Mouse (Mus musculus) limb, embryonic 12.5 days (tissue): ENCODE measurements around the gene Cnfn. TPM values are rescaled to one million over a fixed set of nuclear protein-coding genes. Genes with fewer than 3 reads are reported as not detected.

Source experiments
- ATAC-seq: fragments of 200-750 bp; cut with Nextera tagmentation; 2 replicates; pipeline ENCODE4 v1.8.0; 2017; ENCODE audit warnings: low read depth, moderate TSS enrichment; ENCODE audit not compliant: insufficient number of reproducible peaks, insufficient read depth, low FRiP score, low TSS enrichment
- H3K27ac ChIP-seq: fragments of 300-500 bp; sonication (generic); 2 replicates; pipeline ENCODE4 v1.5.1; 2016; ENCODE audit warnings: mild to moderate bottlenecking, moderate library complexity
- H3K27me3 ChIP-seq: fragments of 300-500 bp; sonication (generic); 2 replicates; pipeline ENCODE4 v1.6.1; 2016; ENCODE audit warnings: mild to moderate bottlenecking, moderate library complexity
- H3K36me3 ChIP-seq: fragments of 300-500 bp; sonication (generic); 2 replicates; pipeline ENCODE4 v1.6.1; 2016; ENCODE audit warnings: mild to moderate bottlenecking, moderate library complexity
- H3K4me1 ChIP-seq: fragments of 300-500 bp; sonication (generic); replicated peaks from 2 replicates; pipeline ENCODE4 v1.6.1; 2016
- H3K4me2 ChIP-seq: fragments of 300-500 bp; sonication (generic); 2 replicates; pipeline ENCODE4 v1.6.1; 2016; ENCODE audit warnings: mild to moderate bottlenecking, moderate library complexity
- H3K4me3 ChIP-seq: fragments of 300-500 bp; sonication (generic); replicated peaks from 2 replicates; pipeline ENCODE4 v1.5.1; 2016; ENCODE audit warnings: mild to moderate bottlenecking
- H3K9ac ChIP-seq: fragments of 300-500 bp; sonication (generic); replicated peaks from 2 replicates; pipeline ENCODE4 v1.6.1; 2016; ENCODE audit warnings: mild to moderate bottlenecking, moderate library complexity
- H3K9me3 ChIP-seq: fragments of 300-500 bp; sonication (generic); 2 replicates; pipeline ENCODE4 v1.6.1; 2016; ENCODE audit warnings: mild to moderate bottlenecking, moderate library complexity
- WGBS: fragments of 180-500 bp; shearing (Covaris S2); methylation state at CpG from one replicate; pipeline ENCODE4 v1.1.7; 2016; 5-methylcytosine and 5-hydroxymethylcytosine counted together
- polyA plus RNA-seq: library from polyadenylated mRNA; unstranded; fragments of >200 nt; fragmentation: Nextera tagmentation; extraction: Ambion mirVana; gene quantifications from 2 replicates; pipeline ENCODE4 v1.2.1, GENCODE M21; 2016

Cnfn gene
- polyA plus RNA-seq, 1 experiment from 2014 or later, result not detected

- Histone ChIP-seq H3K36me3 (peaks cover 54% of the 10 kb centered on the region), H3K4me1 (peaks cover 16% of the 10 kb centered on the region)
- 90% methylated on average over 7 of the region's 7 CpGs for WGBS
Observed at GRCm38 (mm10) chr7:25388916-25389315, 19.4 kb upstream of the Cnfn start.

DNA sequence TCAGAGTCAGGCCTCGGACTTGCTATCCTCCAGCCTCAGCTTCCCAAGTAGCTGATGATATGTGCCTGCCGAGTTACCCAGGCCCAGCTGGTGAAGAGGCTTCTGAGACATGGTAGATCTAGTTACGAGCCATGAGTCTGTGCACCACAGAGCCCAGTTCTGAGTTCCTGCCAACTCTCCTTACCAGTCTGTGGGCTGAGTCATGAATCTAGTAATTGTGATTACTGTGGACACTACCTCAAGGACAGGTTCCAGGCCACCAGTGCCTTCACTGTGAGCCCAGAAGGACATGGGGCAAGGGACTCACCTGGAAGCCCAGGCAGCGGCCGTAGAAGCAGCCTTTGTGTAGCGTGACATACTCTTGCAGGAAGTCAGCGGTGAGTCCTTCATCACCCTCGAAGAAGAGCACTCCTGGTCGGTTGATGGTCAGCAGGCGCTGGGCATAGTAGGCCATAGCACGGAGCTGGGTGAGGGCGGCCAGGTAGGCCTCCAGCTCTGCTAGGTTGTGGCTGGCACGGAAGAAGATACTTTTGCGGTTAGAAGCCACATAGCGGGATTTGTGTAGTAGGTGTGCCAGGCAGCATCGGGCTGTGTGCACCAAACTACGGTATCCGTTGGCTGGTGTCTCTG, 18.4 kb upstream of the Cnfn start:
- Histone ChIP-seq H3K4me2 (no peak overlapping the region), H3K4me3 (no peak overlapping the region), H3K27me3 (no peaks in the 10 kb centered on the region), H3K27ac (no peak overlapping the region), H3K36me3 (peaks cover 64% of the 10 kb centered on the region), H3K9me3 (no peaks in the 10 kb centered on the region), H3K4me1 (peaks cover 13% of the 10 kb centered on the region), H3K9ac (no peak overlapping the region)
- no peak for ATAC-seq
- 94% methylated on average over 18 of the region's 18 CpGs for WGBS

More at GRCm38 (mm10) chr7:25388916-25389315, 19.4 kb upstream of the Cnfn start:
- no peaks in the 10 kb centered on the region for H3K9me3 ChIP-seq
- no peak for ATAC-seq
- no peak overlapping the region for H3K27ac ChIP-seq
- H3K27me3 ChIP-seq, result no peaks in the 10 kb centered on the region
- no peak overlapping the region for H3K4me2 ChIP-seq
- no peak overlapping the region for H3K4me3 ChIP-seq
- no peak overlapping the region for H3K9ac ChIP-seq

DNA sequence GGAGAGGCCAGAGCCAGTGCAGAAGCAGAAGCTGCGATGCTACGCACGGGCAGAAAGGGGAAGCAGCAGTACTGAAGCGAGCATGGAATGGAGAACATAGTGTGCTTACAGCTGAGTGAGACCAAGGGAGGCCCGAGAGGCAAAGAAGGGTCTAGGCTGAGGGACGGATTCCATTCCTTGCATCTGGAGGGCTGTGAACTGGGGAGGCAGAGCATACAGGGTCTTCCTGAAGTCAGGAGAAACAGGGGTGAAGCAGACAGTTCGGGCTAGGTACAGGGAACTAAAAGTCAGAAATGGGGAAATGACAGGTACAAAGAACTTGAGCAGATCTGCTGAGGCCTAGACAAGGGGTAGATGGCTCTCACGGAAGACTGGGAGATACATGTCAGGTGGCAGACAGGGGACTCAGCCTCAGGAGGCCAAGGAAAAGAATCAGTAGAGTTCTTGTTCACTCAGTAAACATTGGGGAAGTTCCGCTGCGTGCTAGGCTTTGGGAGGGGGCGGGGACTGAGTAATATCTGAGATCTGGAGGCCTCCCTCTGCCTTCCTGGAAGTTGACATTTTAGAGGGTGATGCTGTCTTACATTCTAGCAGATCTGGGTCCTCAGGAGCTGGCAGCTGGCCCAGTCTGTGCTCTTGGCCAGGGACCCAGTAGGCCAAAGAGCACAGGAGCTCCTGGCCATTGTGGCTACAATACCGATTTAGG, 16.5 kb upstream of the Cnfn start:
- no peak overlapping the region for H3K4me2 ChIP-seq
- no peak overlapping the region for H3K27ac ChIP-seq
- 88% methylated on average over 12 of the region's 12 CpGs for WGBS

GRCm38 (mm10) chr7:25385259-25385658, 15.7 kb upstream of the Cnfn start:
- Histone ChIP-seq H3K27ac (no peak overlapping the region), H3K9ac (no peak overlapping the region), H3K27me3 (no peaks in the 10 kb centered on the region), H3K36me3 (peaks cover 72% of the 10 kb centered on the region), H3K4me1 (peaks cover 12% of the 10 kb centered on the region), H3K4me2 (no peak overlapping the region), H3K9me3 (no peaks in the 10 kb centered on the region), H3K4me3 (no peak overlapping the region)
- ATAC-seq, result no peak
- 93% methylated on average over 12 of the region's 12 CpGs for WGBS

More for the DNA sequence above, 16.5 kb upstream of the Cnfn start:
- Histone ChIP-seq H3K36me3 (peaks cover 72% of the 10 kb centered on the region), H3K9ac (0 out of 2 replicates have a peak overlapping the region, but pooled peaks have one; percentile 8), H3K27me3 (no peaks in the 10 kb centered on the region), H3K9me3 (no peaks in the 10 kb centered on the region), H3K4me1 (peaks cover 15% of the 10 kb centered on the region), H3K4me3 (no peak overlapping the region)
- no peak for ATAC-seq

DNA sequence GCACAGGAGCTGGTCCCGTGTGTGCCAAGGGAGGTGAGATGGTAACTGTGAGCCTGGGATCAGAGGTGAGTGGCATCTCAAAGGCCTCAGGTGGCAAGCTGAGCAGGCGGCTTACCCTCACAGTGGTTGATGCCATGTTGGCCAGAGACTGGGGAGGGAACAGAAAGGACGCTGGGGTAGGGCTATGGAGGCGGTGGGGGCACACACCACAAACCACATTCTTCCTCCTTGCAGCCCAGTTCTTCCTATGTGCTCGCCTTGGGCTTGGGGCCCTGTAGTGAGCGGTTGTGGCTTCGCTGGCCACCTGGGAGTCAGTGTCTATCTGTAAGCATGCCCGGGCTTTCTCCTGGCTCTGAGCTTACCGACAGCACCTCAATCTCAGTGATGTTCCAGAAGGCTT, 15.3 kb upstream of the Cnfn start:
- Histone ChIP-seq H3K9ac (no peak overlapping the region), H3K4me1 (peaks cover 12% of the 10 kb centered on the region), H3K36me3 (peaks cover 72% of the 10 kb centered on the region), H3K27me3 (no peaks in the 10 kb centered on the region), H3K4me3 (no peak overlapping the region), H3K4me2 (no peak overlapping the region), H3K9me3 (no peaks in the 10 kb centered on the region), H3K27ac (no peak overlapping the region)
- no peak for ATAC-seq
- 90% methylated on average over 9 of the region's 9 CpGs for WGBS

GRCm38 (mm10) chr7:25384318-25384717, 14.8 kb upstream of the Cnfn start:
- Histone ChIP-seq H3K27ac (no peak overlapping the region), H3K36me3 (peaks cover 69% of the 10 kb centered on the region), H3K27me3 (no peaks in the 10 kb centered on the region), H3K4me2 (no peak overlapping the region), H3K4me1 (peaks cover 12% of the 10 kb centered on the region), H3K9ac (no peak overlapping the region), H3K4me3 (no peak overlapping the region), H3K9me3 (no peaks in the 10 kb centered on the region)
- no peak for ATAC-seq
- WGBS, result 88% methylated on average over 13 of the region's 13 CpGs

DNA sequence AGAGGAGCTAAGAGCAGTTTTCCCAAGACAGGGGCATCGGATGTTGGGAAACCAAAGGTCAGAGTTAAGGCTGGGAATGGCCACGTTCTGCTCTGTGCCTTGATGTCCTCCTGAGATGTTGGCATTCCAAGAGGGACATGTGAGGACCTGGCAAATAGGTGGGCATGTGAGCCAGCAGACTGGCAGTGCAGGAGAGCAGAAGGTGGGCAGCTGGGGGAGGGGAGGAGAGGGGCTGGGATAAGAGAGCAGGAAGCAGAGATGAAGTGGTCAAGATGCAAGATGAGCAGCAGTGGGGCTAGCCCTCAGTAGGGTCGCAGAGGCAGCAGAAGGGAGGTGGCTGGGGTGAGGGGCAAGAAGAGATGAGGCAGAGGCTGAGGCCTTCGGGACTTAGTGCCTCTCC, 14.4 kb upstream of the Cnfn start:
- Histone ChIP-seq H3K9me3 (no peaks in the 10 kb centered on the region), H3K9ac (no peak overlapping the region), H3K4me2 (no peak overlapping the region), H3K4me3 (no peak overlapping the region), H3K27ac (no peak overlapping the region), H3K36me3 (peaks cover 67% of the 10 kb centered on the region), H3K27me3 (no peaks in the 10 kb centered on the region), H3K4me1 (peaks cover 16% of the 10 kb centered on the region)
- 79% methylated on average over 4 of the region's 4 CpGs for WGBS
- no peak for ATAC-seq

- ATAC-seq, result no peak
- Histone ChIP-seq H3K9me3 (no peaks in the 10 kb centered on the region), H3K4me2 (no peak overlapping the region), H3K27me3 (no peaks in the 10 kb centered on the region), H3K9ac (no peak overlapping the region), H3K36me3 (peaks cover 62% of the 10 kb centered on the region), H3K4me3 (no peak overlapping the region), H3K27ac (no peak overlapping the region), H3K4me1 (peaks cover 16% of the 10 kb centered on the region)
- WGBS, result 86% methylated on average over 7 of the region's 7 CpGs
Observed at GRCm38 (mm10) chr7:25383385-25383784, 13.9 kb upstream of the Cnfn start.

GRCm38 (mm10) chr7:25382541-25382940, 13.0 kb upstream of the Cnfn start:
- Histone ChIP-seq H3K9me3 (no peaks in the 10 kb centered on the region), H3K4me1 (peaks cover 16% of the 10 kb centered on the region), H3K4me2 (no peak overlapping the region), H3K9ac (no peak overlapping the region), H3K36me3 (peaks cover 54% of the 10 kb centered on the region), H3K27ac (no peak overlapping the region), H3K4me3 (no peak overlapping the region), H3K27me3 (no peaks in the 10 kb centered on the region)
- no peak for ATAC-seq

- Histone ChIP-seq H3K27ac (no peak overlapping the region), H3K4me1 (peaks cover 24% of the 10 kb centered on the region), H3K4me2 (no peak overlapping the region), H3K4me3 (no peak overlapping the region), H3K27me3 (peaks cover 2% of the 10 kb centered on the region; the same call in 1 of the 2 replicates), H3K36me3 (peaks cover 42% of the 10 kb centered on the region), H3K9me3 (no peaks in the 10 kb centered on the region), H3K9ac (peak overlapping the region; percentile 18; the same call in 1 of the 2 replicates)
- ATAC-seq, result no peak
- WGBS, result 45% methylated on average over 3 of the region's 3 CpGs
Observed at GRCm38 (mm10) chr7:25381284-25381680, 11.8 kb upstream of the Cnfn start.

- Histone ChIP-seq H3K27me3 (peaks cover 5% of the 10 kb centered on the region; the same call in 1 of the 2 replicates), H3K36me3 (peaks cover 35% of the 10 kb centered on the region), H3K27ac (no peak overlapping the region), H3K4me2 (peak overlapping the region; percentile 83), H3K9me3 (no peaks in the 10 kb centered on the region), H3K9ac (peak overlapping the region; percentile 61; the same call in 1 of the 2 replicates), H3K4me1 (peaks cover 25% of the 10 kb centered on the region), H3K4me3 (peak overlapping the region; percentile 45; the same call in 1 of the 2 replicates)
- WGBS, result 61% methylated on average over 18 of the region's 18 CpGs
- ATAC-seq, result no peak
Observed at GRCm38 (mm10) chr7:25380392-25381283, 11.1 kb upstream of the Cnfn start.
